Mouse (Mus musculus) heart, embryonic 15.5 days (tissue): ENCODE data around the gene Prrt3. TPM values are rescaled to one million over a fixed set of nuclear protein-coding genes. Genes with fewer than 3 reads are reported as not detected.

Source experiments
- ATAC-seq: fragments of 200-750 bp; cut with Nextera tagmentation; replicated peaks from 2 replicates; pipeline ENCODE4 v1.8.0; 2017; ENCODE audit warnings: low read depth, moderate TSS enrichment; ENCODE audit not compliant: insufficient number of reproducible peaks, insufficient read depth, low FRiP score
- H3K27ac ChIP-seq: fragments of 300-500 bp; sonication (generic); 2 replicates; pipeline ENCODE4 v1.5.1; 2015; ENCODE audit warnings: mild to moderate bottlenecking, inconsistent platforms
- H3K27me3 ChIP-seq: fragments of 300-500 bp; sonication (generic); 2 replicates; pipeline ENCODE4 v1.6.1; 2015; ENCODE audit warnings: inconsistent platforms
- H3K36me3 ChIP-seq: fragments of 300-500 bp; sonication (generic); 2 replicates; pipeline ENCODE4 v1.6.1; 2015; ENCODE audit warnings: mild to moderate bottlenecking, inconsistent platforms
- H3K4me1 ChIP-seq: fragments of 300-500 bp; sonication (generic); replicated peaks from 2 replicates; pipeline ENCODE4 v1.6.1; 2015; ENCODE audit warnings: inconsistent platforms
- H3K4me2 ChIP-seq: fragments of 300-500 bp; sonication (generic); 2 replicates; pipeline ENCODE4 v1.6.1; 2015; ENCODE audit warnings: inconsistent platforms, mild to moderate bottlenecking, moderate library complexity
- H3K4me3 ChIP-seq: fragments of 300-500 bp; sonication (generic); 2 replicates; pipeline ENCODE4 v1.5.1; 2015; ENCODE audit warnings: mild to moderate bottlenecking, inconsistent platforms
- H3K9ac ChIP-seq: fragments of 300-500 bp; sonication (generic); 2 replicates; pipeline ENCODE4 v1.6.1; 2015; ENCODE audit warnings: mild to moderate bottlenecking, inconsistent platforms
- H3K9me3 ChIP-seq: fragments of 300-500 bp; sonication (generic); replicated peaks from 2 replicates; pipeline ENCODE4 v1.6.1; 2016; ENCODE audit warnings: inconsistent platforms
- WGBS: fragments of 180-500 bp; shearing (Covaris S2); methylation state at CpG from one replicate; pipeline ENCODE4 v1.1.7; 2015; ENCODE audit warnings: mixed read lengths; 5-methylcytosine and 5-hydroxymethylcytosine counted together
- polyA plus RNA-seq: library from polyadenylated mRNA; unstranded; fragments of >200 nt; fragmentation: Nextera tagmentation; extraction: Ambion mirVana; gene quantifications from 2 replicates; pipeline ENCODE4 v1.2.1, GENCODE M21; 2015

Gene Prrt3
- polyA plus RNA-seq: 0.18 and 0.33 TPM in 2 replicates

DNA sequence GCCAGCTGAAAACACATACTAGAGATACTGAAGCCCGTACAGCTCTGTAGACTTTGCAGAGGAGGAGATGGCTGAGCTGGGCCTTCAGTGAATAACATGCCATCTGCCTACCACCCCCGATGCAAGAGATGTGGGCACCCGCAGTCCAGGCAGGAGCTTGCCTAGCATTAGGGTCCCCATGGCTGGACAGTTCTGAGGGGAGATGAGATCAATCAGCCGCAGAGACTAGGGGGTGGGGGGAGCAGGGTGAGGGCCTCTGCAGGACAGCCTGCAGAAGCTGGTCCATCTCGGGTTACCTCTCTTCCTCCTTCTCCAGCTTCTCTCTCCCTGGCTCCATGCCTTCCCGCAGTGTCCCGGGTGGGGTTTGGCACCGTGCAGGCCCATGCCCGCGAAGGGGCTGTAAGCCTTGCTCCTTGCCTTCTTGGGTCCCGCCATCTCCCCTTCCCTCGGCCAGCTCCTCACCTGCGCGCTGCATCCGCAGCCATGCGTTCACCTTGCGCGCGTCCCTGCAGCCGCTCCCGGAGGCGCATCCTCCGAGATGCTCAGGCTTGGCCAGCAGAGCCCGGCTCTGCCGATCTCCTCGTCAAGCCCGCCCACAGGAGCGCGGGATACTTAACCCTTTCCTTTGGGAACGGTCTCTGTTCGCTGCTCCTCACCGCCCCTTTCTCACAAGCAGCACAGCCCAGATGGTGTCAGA lies at the start of gene Prrt3:
TSS of gene Prrt3 (minus strand) at position 544 of the 697 bp plus-strand sequence.
- Histone ChIP-seq H3K4me2 (peak within 1 kb of the TSS; percentile 57), H3K9ac (no peak within 1 kb of the TSS), H3K9me3 (no peaks in the 10 kb centered on the region), H3K27ac (no peak within 1 kb of the TSS), H3K4me3 (peak within 1 kb of the TSS; percentile 32), H3K36me3 (no peaks in the 10 kb centered on the region), H3K27me3 (peaks cover 41% of the 10 kb centered on the region), H3K4me1 (peaks cover 5% of the 10 kb centered on the region; the same call in 1 of the 2 replicates)
- 5% methylated on average over 32 of the region's 32 CpGs for WGBS
- ATAC-seq: no peak

DNA sequence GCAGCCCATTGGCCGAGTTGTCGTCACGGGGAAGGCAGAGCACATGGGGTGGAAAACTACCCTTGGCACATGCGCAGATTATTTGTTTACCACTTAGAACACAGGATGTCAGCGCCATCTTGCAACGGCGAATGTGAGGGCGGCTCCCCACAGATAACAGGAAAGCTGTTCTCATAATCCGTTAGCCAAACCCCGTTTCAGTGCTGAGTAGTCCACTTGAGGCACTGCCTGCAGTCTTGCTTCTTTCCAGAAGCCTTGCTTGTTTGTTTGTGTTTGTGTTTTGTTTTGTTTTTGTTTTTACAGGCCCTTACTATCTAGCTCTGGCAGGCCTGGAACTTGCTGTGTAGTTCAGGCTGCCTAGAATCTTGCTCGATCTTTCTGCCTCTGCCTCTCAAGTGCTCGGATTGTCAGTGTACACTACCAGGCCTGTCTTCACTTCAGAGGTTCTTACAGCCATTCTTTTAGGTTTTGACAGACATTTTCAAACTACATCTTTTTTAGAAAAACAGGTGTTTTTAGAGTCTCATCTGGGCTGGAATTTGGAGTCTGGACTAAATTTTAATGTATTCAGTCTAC lies 42.3 kb upstream of the Prrt3 start:
- 85% methylated on average over 11 of the region's 12 CpGs for WGBS
- H3K27ac ChIP-seq: no peak overlapping the region
- no peak for ATAC-seq
- no peaks in the 10 kb centered on the region for H3K9me3 ChIP-seq
- no peaks in the 10 kb centered on the region; the same call in 1 of the 2 replicates for H3K36me3 ChIP-seq
- H3K4me2 ChIP-seq: no peak overlapping the region
- H3K4me1 ChIP-seq: no peaks in the 10 kb centered on the region
- H3K4me3 ChIP-seq: no peak overlapping the region
- no peaks in the 10 kb centered on the region for H3K27me3 ChIP-seq
- H3K9ac ChIP-seq: no peak overlapping the region

DNA sequence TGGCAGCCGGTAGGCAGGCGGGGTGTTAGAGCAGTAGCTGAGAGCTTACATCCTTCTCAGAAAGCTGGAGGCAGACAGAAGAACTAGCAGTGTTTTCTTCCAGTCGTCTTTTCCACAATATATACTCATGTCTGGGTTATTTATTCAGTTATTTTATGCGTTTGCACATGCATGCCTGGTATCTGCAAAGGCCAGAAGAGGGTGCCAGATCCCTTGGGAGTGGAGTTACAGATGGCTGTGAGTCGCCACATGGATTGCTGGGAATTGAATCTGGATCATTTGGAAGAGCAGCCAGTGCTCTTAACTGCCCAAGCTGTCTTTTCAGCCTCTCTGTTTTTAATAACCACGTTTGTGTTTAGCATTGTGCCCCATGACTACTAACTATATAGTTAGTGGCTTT lies 39.9 kb upstream of the Prrt3 start:
- no peak for ATAC-seq
- no peak overlapping the region for H3K9ac ChIP-seq
- 83% methylated on average over 6 of the region's 6 CpGs for WGBS
- no peak overlapping the region for H3K27ac ChIP-seq
- H3K27me3 ChIP-seq: no peaks in the 10 kb centered on the region
- no peak overlapping the region for H3K4me3 ChIP-seq
- no peaks in the 10 kb centered on the region for H3K9me3 ChIP-seq
- H3K4me2 ChIP-seq: no peak overlapping the region
- H3K4me1 ChIP-seq: no peaks in the 10 kb centered on the region
- H3K36me3 ChIP-seq: peaks cover 6% of the 10 kb centered on the region; the same call in 1 of the 2 replicates

DNA sequence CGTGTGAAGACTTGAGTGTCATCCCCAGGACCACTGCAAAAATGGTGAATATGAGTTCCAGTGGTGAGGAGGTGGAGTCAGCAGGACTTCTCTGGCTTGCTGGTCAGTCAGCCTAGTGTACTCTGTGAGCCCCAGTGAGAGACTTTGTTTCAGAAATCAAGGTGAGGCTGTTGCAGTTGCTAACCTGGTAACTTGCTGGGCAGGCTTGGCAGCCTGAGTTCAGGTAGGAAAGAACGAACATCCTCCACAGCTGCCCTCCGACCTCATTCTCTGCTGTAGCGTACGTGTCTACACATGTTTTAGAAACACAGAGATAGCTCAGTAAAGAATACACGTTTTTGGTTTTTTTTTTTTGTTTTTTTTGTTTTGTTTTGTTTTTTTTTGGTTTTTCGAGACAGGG lies 33.2 kb upstream of the Prrt3 start:
- Histone ChIP-seq H3K4me1 (peaks cover 13% of the 10 kb centered on the region), H3K27ac (no peak overlapping the region), H3K27me3 (no peaks in the 10 kb centered on the region), H3K9me3 (no peaks in the 10 kb centered on the region), H3K4me3 (no peak overlapping the region), H3K4me2 (no peak overlapping the region), H3K36me3 (peaks cover 10% of the 10 kb centered on the region; the same call in 1 of the 2 replicates), H3K9ac (no peak overlapping the region)
- 78% methylated on average over 7 of the region's 7 CpGs for WGBS
- ATAC-seq: no peak

DNA sequence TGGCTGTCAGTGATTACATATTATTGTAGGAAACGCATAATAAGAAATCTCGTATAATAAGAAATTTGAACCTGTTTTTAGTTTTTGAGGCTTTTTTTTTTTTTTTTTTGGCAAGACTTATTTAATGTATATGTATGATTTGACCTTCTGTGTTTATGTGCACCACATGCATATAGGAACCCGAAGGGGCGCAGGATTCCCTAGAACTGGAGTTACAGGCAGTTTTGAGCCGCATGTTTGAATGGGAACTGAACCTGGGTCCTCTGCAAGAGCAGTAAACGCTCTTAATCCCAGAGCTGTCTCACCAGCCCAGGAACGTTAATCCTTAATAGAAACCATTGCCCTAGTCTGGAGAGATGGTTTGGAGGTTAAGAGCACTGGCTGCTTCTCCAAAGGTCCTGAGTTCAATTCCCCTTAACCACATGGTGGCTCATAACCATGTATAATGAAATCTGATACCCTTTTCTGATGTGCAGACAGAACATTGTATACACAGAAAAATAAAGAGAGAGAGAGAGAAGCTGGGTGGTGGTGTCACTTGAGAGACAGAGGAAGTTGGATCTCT lies 30.2 kb upstream of the Prrt3 start:
- H3K27me3 ChIP-seq: no peaks in the 10 kb centered on the region
- H3K27ac ChIP-seq: peak overlapping the region; percentile 74
- peak overlapping the region; percentile 87 for H3K9ac ChIP-seq
- ATAC-seq: no peak
- H3K9me3 ChIP-seq: no peaks in the 10 kb centered on the region
- H3K4me2 ChIP-seq: peak overlapping the region; percentile 78
- 7% methylated on average over 7 of the region's 7 CpGs for WGBS
- H3K4me1 ChIP-seq: peaks cover 15% of the 10 kb centered on the region
- H3K36me3 ChIP-seq: peaks cover 6% of the 10 kb centered on the region; the same call in 1 of the 2 replicates
- H3K4me3 ChIP-seq: peak overlapping the region; percentile 96

DNA sequence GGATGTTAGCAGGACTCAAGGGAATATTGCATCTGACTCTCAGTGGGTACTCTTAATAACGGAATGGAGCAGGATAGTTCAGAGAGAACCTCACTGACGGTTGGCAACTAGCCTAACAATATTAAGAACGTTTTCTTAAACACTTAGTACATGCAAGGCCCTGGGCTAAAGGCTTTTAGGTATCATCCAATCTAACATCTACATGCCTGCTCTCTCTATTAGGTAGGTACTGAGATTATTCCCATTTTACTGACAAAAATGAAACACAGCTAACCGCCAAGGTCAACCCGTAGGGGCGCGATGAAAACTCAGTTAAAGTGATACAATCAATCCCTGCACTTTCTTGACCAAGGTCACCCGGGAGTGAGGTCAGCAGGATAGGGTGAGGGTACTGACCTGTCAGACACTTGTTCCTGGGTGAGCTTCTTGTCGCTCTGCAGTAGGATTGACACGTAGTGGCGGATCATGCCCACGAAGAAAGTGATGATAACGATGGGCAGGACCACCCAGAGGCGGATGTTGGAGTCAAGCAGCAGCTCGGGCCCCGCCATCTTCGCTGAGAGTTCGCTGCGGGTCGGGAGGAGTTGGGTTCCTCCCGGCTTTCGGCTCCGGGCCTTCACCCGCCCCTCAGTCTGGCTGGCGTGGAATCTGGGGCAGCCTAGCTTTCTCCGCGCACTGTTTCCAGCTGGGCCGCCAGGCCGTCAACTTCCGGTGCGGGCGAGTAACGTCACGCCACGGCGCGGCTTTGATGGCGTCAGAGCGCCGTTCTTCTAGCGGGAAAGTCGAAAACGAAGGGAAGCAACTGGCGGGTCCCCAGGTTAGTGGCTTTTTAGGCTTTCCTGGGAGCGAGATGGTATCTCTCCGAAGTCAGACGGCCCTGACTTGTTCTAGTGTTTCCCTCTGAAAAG lies 29.5 kb upstream of the Prrt3 start, which contains the start of the genes Emc3 and Fancd2:
TSS of gene Emc3 (minus strand) at position 721 of the 908 bp plus-strand sequence.
TSS of gene Fancd2 (plus strand) at position 751 of the 908 bp plus-strand sequence.
- peak within 1 kb of the TSS; percentile 74 for H3K27ac ChIP-seq
- no peaks in the 10 kb centered on the region for H3K27me3 ChIP-seq
- peak; percentile 78 for ATAC-seq
- peaks cover 15% of the 10 kb centered on the region for H3K4me1 ChIP-seq
- peaks cover 3% of the 10 kb centered on the region; the same call in 1 of the 2 replicates for H3K36me3 ChIP-seq
- under 1% methylated on average over 47 of the region's 47 CpGs for WGBS
- peak within 1 kb of the TSS; percentile 87 for H3K9ac ChIP-seq
- peak within 1 kb of the TSS; percentile 78 for H3K4me2 ChIP-seq
- H3K4me3 ChIP-seq: peak within 1 kb of the TSS; percentile 96
- H3K9me3 ChIP-seq: no peaks in the 10 kb centered on the region

DNA sequence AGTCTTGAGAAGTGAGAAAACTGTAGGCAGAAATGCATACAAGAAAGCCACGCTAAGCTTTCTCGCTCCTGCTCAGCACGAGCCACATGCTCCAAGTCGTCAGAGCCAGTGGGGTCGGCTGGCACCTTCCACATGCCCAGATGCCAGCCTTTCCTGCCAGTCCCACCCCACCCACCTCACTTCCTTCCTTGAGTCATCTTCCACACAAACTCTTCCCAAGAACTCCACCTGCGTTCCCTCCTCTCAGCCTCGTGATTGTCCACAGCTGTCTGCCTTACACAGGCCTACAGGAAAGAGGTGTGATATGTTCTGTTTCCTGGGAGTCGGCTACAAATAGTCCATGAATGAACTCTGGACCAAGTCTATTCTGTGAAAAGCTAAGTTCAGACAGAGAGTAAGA lies 21.7 kb upstream of the Prrt3 start:
- Histone ChIP-seq H3K4me1 (no peaks in the 10 kb centered on the region), H3K36me3 (peaks cover 50% of the 10 kb centered on the region), H3K27ac (no peak overlapping the region), H3K9me3 (no peaks in the 10 kb centered on the region), H3K4me2 (no peak overlapping the region), H3K9ac (no peak overlapping the region), H3K4me3 (no peak overlapping the region), H3K27me3 (no peaks in the 10 kb centered on the region)
- WGBS: 79% methylated on average over 8 of the region's 8 CpGs
- no peak for ATAC-seq

DNA sequence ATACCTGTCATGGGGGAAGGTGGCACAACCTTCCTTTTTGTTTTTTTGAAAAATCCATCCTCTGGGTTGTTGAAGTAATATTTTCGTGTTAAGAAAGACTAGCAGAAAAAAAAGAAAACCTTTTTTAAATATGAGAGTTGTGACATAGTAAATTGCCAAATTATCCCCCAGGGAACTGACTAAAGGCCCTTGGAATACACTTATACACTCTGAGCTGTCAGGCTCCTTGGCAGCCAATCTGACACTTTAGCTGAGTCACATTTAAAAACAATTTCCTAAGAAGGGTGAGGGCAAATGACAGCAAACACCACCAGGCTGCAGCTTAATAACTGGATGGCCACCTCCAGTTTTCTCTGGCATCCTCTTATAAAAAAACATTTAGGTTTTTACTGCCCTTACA lies 20.6 kb upstream of the Prrt3 start:
- Histone ChIP-seq H3K9me3 (no peaks in the 10 kb centered on the region), H3K9ac (no peak overlapping the region), H3K4me1 (no peaks in the 10 kb centered on the region), H3K27ac (no peak overlapping the region), H3K4me2 (no peak overlapping the region), H3K27me3 (no peaks in the 10 kb centered on the region), H3K4me3 (no peak overlapping the region), H3K36me3 (peaks cover 61% of the 10 kb centered on the region)
- 75% methylated on average over 1 of the region's 1 CpGs for WGBS
- no peak for ATAC-seq

DNA sequence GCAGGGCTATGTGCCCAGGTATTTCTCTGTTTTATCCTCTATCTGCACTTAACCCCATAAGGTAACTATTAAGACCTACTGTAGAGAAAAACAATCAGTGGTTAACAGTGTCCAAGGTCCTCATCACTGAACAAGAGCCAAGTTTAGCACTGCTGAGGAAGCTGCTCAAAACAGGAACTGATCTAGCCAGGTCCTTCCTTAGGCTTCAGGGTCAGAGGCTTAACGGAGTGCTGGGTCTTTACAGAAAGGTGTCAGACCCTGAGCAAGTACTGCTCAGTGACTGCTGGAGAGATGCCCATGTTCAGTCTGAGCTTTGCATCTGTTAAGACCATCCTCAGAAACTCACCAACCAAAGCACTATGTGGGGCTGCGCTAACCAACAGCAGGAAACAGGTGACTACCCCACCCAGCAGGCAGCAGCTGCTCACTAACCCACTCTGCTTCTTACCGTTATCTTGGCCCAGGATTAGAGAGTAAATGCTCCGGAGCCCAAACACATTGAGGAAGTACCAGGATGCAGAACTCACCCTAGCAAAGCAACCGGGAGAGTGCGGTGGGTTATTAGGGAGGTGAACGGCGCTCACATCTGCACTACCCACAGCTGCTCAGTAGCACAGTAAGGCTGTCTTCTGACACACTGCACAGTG lies 15.8 kb upstream of the Prrt3 start:
- 80% methylated on average over 8 of the region's 8 CpGs for WGBS
- Histone ChIP-seq H3K4me1 (no peaks in the 10 kb centered on the region), H3K27me3 (no peaks in the 10 kb centered on the region), H3K27ac (no peak overlapping the region), H3K4me3 (no peak overlapping the region), H3K36me3 (peaks cover 95% of the 10 kb centered on the region), H3K9ac (no peak overlapping the region), H3K9me3 (no peaks in the 10 kb centered on the region), H3K4me2 (no peak overlapping the region)
- no peak; the same call in 1 of the 2 replicates for ATAC-seq

DNA sequence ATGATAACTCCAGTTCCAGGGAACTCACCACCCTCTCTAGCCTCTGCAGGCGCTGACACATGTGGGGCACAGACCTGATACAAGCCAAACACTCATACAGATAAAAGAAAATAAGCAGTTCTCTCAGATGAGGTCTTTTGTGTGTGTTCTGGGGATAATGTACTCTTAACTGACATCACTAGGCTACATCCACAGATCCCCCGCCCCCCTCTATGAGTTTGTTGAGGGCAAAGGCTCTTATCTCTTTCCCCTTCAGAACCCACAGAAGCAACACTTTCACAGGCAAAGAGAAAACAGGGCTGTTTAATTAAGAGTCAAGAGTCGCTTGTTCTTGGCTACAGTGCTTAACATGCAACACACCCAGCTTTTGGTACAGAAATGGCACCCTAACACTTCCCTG lies 12.9 kb upstream of the Prrt3 start:
- 97% methylated on average over 3 of the region's 3 CpGs for WGBS

More for the DNA sequence above, 12.9 kb upstream of the Prrt3 start:
- no peak overlapping the region for H3K4me2 ChIP-seq
- no peak overlapping the region for H3K9ac ChIP-seq
- H3K9me3 ChIP-seq: no peaks in the 10 kb centered on the region
- ATAC-seq: no peak
- no peaks in the 10 kb centered on the region for H3K27me3 ChIP-seq
- peaks cover 69% of the 10 kb centered on the region for H3K36me3 ChIP-seq
- no peaks in the 10 kb centered on the region for H3K4me1 ChIP-seq
- H3K4me3 ChIP-seq: no peak overlapping the region
- no peak overlapping the region for H3K27ac ChIP-seq
